Mouse (Mus musculus) heart, postnatal 14 days (tissue): ENCODE measurements at regions not wholly inside any gene's neighbourhood (a gene's known extent, or its start where the extent isn't known, plus 50 kb on each side); places are given as distances from the start of the nearest gene placed in this dataset.

ENCODE experiments used
- DNase-seq, 2 experiments: peaks; one replicate each; pipeline ENCODE4 v3.0.0; 2021 to 2022
- intact Hi-C: fragments of 180-260 bp; cut with DNase I; formaldehyde crosslinking; loops from one replicate; pipeline ENCODE4 v1.15.1; 2025

DNA sequence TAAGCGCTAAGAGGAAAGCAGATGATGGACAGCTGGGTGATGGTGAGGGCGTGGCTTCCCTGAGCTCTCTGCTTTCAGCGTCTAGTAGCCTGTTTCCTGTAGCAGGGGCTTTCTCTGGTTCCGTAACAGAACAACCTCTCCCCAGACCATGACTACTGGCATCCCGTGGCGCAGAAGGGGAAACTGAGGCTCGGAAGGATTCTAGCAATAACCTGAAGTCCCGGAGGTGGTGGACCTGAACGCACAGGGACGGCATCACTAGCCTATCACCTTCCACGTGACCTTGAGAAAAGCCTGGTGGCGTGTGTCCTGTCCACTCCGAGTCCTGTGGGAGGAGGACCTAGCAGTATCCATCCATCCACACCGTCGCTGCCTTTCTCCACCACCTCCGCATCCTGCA, 208.1 kb downstream of the Gm26897 start:
- intact Hi-C loops = no loop called here
- no peak for DNase-seq

DNA sequence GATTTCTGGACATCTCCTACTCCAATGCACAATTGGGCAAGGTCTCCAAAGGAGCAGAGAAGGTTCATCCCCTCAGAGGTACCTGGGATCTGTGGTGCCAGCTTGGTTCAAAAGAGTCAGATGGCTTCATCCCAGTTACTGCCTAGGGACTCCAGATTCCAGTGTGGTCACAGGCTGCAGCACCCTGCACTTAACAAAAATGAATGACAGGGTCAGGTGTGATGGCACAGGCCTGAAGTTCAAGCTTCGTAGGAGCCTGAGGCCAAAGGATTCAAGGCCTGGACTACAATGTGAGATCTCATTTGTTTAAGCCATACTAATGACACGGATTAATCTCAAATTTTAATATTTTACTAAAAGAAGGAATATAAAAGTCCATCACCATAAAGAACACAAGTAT, 209.1 kb downstream of the Gm26897 start:
- intact Hi-C loops = no loop called here
- no peak for DNase-seq

DNA sequence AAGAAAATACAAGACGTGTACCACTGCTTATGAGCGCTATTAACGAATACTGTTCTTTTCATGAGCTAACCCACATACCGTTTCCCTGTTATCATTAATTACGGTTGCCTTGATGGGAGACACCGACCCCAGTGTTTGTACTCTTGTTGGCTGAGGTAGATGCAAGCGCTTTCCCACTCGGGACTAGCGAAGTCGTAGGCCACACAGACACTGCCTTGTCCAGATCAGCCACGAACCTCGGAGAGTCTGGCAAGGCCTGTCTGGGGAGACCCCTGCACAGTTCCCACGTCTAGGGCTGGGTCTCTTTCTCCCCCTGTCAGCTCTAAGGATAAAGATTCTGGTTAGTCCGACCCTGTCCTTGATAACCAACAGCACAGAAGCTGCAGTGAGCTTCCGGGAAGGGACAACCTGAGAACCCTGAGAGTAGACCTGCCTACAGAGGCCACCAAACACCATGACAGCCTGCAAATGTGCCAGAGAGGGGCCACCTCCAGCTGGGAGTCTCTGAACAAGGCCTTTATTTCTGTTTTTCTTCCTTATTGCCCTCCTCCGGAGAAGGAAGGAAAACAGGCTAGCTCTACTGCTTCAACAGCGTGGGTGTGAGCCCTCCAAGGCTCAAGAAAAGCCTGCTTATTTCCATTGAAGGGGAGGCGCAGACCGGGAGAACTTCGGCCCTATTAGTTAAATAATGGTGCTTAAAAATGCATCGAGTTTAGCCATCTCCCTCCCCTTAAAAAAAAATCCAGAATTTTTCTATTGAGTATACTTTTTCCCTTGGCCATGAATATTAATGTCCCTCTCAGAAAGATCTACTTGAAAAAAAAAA, 209.8 kb downstream of the Gm26897 start:
- DNase-seq = no peak
- intact Hi-C loops = no loop called here

DNA sequence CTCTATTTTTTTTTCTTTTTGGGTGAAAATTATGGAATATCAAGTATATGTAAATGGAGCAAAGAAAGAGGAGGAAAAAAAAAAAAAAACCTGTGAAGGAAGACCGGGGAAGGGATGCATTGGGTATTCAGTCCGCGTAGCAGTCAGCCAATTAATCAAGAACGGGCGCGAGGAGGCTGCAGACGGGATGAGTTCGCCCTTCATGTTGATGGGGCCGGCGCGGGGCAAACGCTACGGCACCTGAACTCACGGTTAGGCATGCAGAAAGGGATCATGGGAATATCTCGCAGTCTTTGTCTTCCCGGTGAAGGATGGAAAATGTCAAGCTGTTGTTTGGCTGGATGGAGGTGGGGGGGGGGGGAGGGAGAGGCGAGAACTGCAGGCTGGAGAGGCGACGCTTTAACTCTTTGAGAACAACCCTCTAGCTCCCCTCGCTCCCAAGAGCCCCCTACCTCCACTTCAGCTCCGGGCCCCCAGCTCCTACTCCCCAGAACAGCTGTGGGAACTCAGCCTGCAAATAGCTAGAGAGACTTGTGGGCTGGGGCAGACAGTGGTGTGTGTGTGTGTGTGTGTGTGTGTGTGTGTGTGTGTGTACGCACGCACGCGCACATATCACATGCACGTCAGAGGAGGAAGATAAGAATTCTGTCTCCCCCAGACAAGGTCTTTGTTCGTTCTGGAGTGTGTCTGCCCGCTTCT, 210.7 kb downstream of the Gm26897 start:
- DNase-seq = no peak
- intact Hi-C loops = no loop called here

- intact Hi-C loops = no loop called here
- DNase-seq = no peak
Measured at GRCm38 (mm10) chr5:111944972-111945285, 211.2 kb downstream of the Gm26897 start.

- intact Hi-C loops = no loop called here
Measured at GRCm38 (mm10) chr5:111946281-111946680, 212.6 kb downstream of the Gm26897 start.

DNA sequence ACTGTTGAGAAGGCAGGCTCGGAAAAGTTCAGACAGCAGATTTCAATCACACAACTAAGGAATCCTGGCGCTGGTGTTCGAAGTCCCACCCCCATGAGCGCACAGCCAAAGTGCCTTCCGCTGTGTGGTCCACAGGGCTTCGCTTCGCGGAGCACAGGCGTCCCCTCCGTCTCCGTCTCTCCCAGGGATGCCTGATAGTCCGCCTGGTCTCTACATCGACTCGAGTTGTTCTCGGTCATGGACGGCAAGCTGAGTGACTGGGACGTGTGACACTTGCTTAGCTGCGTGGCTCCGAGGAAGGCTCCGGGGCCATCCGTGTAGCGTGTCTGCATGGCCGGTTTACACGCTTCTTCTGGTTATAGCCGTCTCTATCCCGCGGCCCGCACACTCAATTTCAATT, 224.0 kb downstream of the Gm26897 start:
- intact Hi-C loops = no loop called here
- DNase-seq = peak in 1 of 2 experiments; percentile 12

More at GRCm38 (mm10) chr5:111946281-111946680, 212.6 kb downstream of the Gm26897 start:
- no peak for DNase-seq

- peak; percentile 25 to 42 for DNase-seq
- intact Hi-C loops = no loop called here
Measured at GRCm38 (mm10) chr5:111958226-111958625, 224.5 kb downstream of the Gm26897 start.

DNA sequence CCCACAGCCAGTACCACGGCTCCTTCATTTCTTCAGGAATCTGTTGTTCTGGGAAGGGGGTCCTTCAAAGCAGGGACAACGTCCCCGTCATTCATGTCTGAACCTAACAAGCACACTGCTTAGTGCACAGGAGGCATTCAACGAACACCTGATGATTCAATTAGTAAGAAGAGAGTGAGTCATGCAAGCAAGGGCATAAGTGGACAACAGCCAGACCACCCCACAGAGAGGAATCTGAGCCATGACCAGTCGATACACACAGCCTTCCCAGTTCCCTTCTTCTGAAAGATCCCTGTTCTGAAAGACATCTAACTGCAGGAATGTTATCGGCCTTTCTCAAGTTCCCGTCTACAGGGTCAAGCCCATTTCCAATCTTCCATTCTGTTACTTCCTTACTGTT, 231.6 kb downstream of the Gm26897 start:
- intact Hi-C loops = no loop called here
- DNase-seq = no peak

- intact Hi-C loops = no loop called here
- no peak for DNase-seq
Measured at GRCm38 (mm10) chr5:111968121-111968520, 234.4 kb downstream of the Gm26897 start.

DNA sequence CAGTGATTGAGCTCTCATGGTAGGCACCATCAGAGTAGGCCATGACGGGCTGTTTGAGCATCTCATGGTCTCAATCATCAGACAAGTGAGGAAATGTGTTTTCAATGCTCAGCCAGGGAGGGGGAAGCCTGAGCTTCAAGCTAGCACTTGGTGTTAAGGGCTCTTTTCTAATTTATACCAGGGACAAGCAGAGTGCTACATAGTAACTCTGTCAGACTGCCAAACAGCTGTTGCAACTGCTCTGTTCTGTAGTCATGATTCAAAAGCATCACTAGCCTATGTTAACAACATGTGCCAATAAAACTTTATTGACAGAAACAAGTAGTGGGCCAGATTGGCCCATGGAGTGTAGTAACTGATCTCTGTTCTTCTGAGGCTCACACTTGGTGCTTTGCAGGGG, 235.0 kb downstream of the Gm26897 start:
- intact Hi-C loops = no loop called here
- DNase-seq = no peak

GRCm38 (mm10) chr5:111971193-111971592, 237.5 kb downstream of the Gm26897 start:
- intact Hi-C loops = no loop called here
- DNase-seq = no peak

DNA sequence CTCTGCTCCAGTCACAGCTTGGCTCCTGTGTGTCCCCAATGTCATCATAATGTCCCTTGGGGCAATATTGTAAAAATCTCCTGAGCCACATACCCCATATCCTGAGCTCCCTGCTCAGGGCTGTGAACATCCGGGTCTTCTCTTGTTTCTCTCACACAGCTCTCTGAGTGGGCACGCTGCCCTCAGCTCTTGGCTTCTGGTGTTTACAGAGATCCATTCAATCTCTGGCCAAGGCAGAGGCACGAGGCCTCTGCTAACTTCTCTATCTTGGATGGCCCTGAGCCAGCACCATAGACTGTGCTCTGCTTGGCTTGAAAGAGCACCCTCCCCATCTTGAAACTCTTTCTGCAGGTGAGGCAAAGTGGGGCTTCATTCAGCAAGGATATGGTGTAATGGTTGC, 238.2 kb downstream of the Gm26897 start:
- intact Hi-C loops = no loop called here
- DNase-seq = peak; percentile 12 to 16

- intact Hi-C loops = no loop called here
- no peak for DNase-seq
Measured at GRCm38 (mm10) chr5:111975686-111976085, 242.0 kb downstream of the Gm26897 start.

GRCm38 (mm10) chr5:111979601-111980000, 245.9 kb downstream of the Gm26897 start:
- intact Hi-C loops = no loop called here
- no peak for DNase-seq

GRCm38 (mm10) chr5:111982106-111982505, 248.4 kb downstream of the Gm26897 start:
- no peak for DNase-seq

DNA sequence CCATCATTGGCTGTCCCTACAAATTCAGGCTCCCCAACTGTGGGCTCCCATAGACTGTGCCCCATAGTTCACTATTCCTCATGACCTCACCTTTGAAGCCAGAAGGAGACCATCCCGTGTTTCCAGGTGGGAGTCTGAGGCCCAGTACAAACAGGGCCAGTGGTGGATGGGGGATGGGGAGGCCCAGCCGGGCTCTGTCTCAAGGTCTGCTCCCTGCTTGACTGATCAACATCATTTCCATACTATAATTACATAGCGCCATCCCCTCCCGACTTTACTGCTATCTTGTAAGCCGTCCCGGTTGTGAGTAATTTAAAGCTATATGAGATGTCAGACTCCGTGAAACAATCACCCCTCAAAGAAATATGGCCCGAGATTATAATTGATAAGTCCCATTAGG, 252.3 kb downstream of the Gm26897 start:
- intact Hi-C loops = no loop called here
- DNase-seq = no peak

More at GRCm38 (mm10) chr5:111982106-111982505, 248.4 kb downstream of the Gm26897 start:
- intact Hi-C loops = no loop called here

DNA sequence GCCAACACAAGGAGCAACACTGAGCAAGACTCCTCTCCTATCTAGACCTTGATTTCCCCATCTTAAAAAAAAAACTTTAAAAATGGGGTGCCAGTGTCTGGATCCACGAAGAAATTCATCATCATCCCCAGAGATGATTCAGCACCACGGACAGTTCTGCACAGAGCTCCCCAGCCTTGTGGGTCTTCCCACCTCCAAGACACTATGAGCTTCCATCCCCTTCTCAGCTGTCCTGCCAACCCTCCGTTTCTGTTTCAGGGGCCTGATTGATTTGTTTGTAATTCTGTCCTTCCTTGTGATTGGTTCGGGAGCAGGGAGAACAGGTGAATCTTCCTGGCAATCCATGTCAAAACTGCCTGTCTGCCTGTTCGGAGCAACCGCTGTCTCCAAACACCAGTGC, 253.3 kb downstream of the Gm26897 start:
- intact Hi-C loops = no loop called here
- peak in 1 of 2 experiments; percentile 23 for DNase-seq

GRCm38 (mm10) chr5:111991805-111992204, 258.1 kb downstream of the Gm26897 start:
- no peak for DNase-seq
- intact Hi-C loops = no loop called here

- intact Hi-C loops = no loop called here
- DNase-seq = no peak
Measured at GRCm38 (mm10) chr5:111993221-111993620, 259.1 kb downstream of the Cryba4 start.

DNA sequence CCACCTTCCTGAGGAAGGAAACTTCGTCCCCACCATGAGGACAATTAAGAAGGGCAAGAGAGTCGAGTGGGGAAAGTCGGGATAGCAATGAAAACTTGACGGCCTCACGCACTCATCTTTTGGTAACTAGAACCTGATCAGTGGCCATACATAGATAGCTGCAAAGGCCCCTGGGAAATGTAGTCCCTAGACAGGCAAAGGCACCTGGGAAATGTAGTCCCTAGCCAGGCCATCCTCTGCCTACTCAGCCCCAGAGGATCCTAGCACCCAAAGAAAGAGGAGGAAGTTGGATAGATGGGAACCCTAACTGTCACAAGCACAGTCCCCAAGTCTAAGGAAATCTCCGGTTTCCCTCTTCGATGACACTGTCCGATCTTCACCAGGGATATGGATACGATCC, 258.4 kb downstream of the Cryba4 start:
- no peak for DNase-seq
- intact Hi-C loops = no loop called here

GRCm38 (mm10) chr5:111996806-111997205, 255.5 kb downstream of the Cryba4 start:
- DNase-seq = no peak
- intact Hi-C loops = no loop called here
